Mouse (Mus musculus) bone marrow, adult 2 months (tissue): ENCODE results near the gene Steap1.

Source experiments
- CTCF ChIP-seq: fragments of 200-500 bp; IDR thresholded peaks from 2 replicates; pipeline ENCODE4 v1.5.1; 2011; ENCODE audit warnings: low read length, control low read depth; ENCODE audit not compliant: control insufficient read depth, insufficient read depth
- POLR2A ChIP-seq: fragments of 200-500 bp; IDR thresholded peaks from 2 replicates; pipeline ENCODE4 v1.6.1; 2011; ENCODE audit warnings: low read depth, mild to moderate bottlenecking, control low read depth, low read length, borderline replicate concordance; ENCODE audit not compliant: control insufficient read depth

GRCm38 (mm10) chr5:5698830-5699229 is 50.3 kb downstream of the Steap1 start:
- no peak for TF ChIP-seq CTCF
- no peak for TF ChIP-seq POLR2A
